Mouse (Mus musculus): ENCODE results near the gene Akap4. TPM values are rescaled to one million over a fixed set of nuclear protein-coding genes. Genes with fewer than 3 reads are reported as not detected.

Gene Akap4
- total and polyA plus RNA-seq, 3 experiments = not detected

- no peaks in the 10 kb centered on the region for H3K36me3 ChIP-seq (ENCODE audit: control insufficient read depth in 1 of 2, insufficient read depth in 2 of 2, low read length in 2 of 2)
- H3K9ac ChIP-seq (ENCODE audit: control insufficient read depth, low read depth, low read length, poor library complexity, severe bottlenecking) = no peak overlapping the region
- H3K4me1 ChIP-seq (ENCODE audit: control insufficient read depth in 1 of 2, insufficient read depth in 2 of 2, low read length in 2 of 2) = no peaks in the 10 kb centered on the region
- no peak for TF ChIP-seq CHD2 (IDR thresholded peaks at IDR 0.05; ENCODE audit: low read length)
- no peak for TF ChIP-seq USF2 (IDR thresholded peaks at IDR 0.05; ENCODE audit: borderline replicate concordance in 1 of 2, insufficient read depth in 1 of 2, low read depth in 1 of 2, low read length in 2 of 2)
- TF ChIP-seq E2F4 (IDR thresholded peaks at IDR 0.05; ENCODE audit: borderline replicate concordance, low read depth, low read length) = no peak
- no peak for TF ChIP-seq TBP (IDR thresholded peaks at IDR 0.05; ENCODE audit: low read depth, low read length)
- no peak for TF ChIP-seq ZC3H11A (IDR thresholded peaks at IDR 0.05; ENCODE audit: low read depth, low read length)
- TF ChIP-seq SMC3 (IDR thresholded peaks at IDR 0.05; ENCODE audit: low read depth, low read length) = no peak
- TF ChIP-seq ZMIZ1 (IDR thresholded peaks at IDR 0.05; ENCODE audit: low read depth, low read length) = no peak
- TF ChIP-seq MAFK (IDR thresholded peaks at IDR 0.05; ENCODE audit: borderline replicate concordance, low read depth, low read length) = no peak
- no peak overlapping the region for H3K4me3 ChIP-seq (ENCODE audit: control insufficient read depth in 1 of 2, insufficient read depth in 1 of 2, low read depth in 2 of 2, low read length in 2 of 2)
- no peaks in the 10 kb centered on the region for H3K27me3 ChIP-seq (ENCODE audit: control insufficient read depth in 1 of 2, insufficient read depth in 2 of 2, low read length in 2 of 2)
- no peak overlapping the region for H3K27ac ChIP-seq (ENCODE audit: control insufficient read depth, low read depth, low read length)
- H3K79me2 ChIP-seq (ENCODE audit: control insufficient read depth, insufficient read depth, low read length, poor library complexity) = no peaks in the 10 kb centered on the region
- DNase-seq (ENCODE audit: low read depth, low spot score) = no peak
- H3K9me3 ChIP-seq (replicated peaks; ENCODE audit: insufficient read depth, low read length) = no peaks in the 10 kb centered on the region
Observed at GRCm38 (mm10) chrX:7090323-7090722, 23.0 kb downstream of the Akap4 start.

GRCm38 (mm10) chrX:7102280-7102679 is 35.0 kb downstream of the Akap4 start:
- H3K36me3 ChIP-seq (ENCODE audit: control insufficient read depth in 1 of 2, insufficient read depth in 2 of 2, low read length in 2 of 2) = no peaks in the 10 kb centered on the region
- H3K4me1 ChIP-seq (ENCODE audit: control insufficient read depth in 1 of 2, insufficient read depth in 2 of 2, low read length in 2 of 2) = no peaks in the 10 kb centered on the region
- no peak overlapping the region for H3K27ac ChIP-seq (ENCODE audit: control insufficient read depth, low read depth, low read length)
- H3K9me3 ChIP-seq (replicated peaks; ENCODE audit: insufficient read depth, low read length) = no peaks in the 10 kb centered on the region
- H3K9ac ChIP-seq (ENCODE audit: control insufficient read depth, low read depth, low read length, poor library complexity, severe bottlenecking) = no peak overlapping the region
- H3K4me3 ChIP-seq (ENCODE audit: control insufficient read depth in 1 of 2, insufficient read depth in 1 of 2, low read depth in 2 of 2, low read length in 2 of 2) = no peak overlapping the region
- no peaks in the 10 kb centered on the region for H3K27me3 ChIP-seq (ENCODE audit: control insufficient read depth in 1 of 2, insufficient read depth in 2 of 2, low read length in 2 of 2)
- no peaks in the 10 kb centered on the region for H3K79me2 ChIP-seq (ENCODE audit: control insufficient read depth, insufficient read depth, low read length, poor library complexity)
- peak; percentile 4 for DNase-seq (ENCODE audit: low read depth, low spot score)
- TF ChIP-seq NELFE (IDR thresholded peaks at IDR 0.05; ENCODE audit: low read depth, low read length) (no peak), POLR2A (IDR thresholded peaks at IDR 0.05; ENCODE audit: control insufficient read depth in 1 of 2, insufficient read depth in 1 of 2, low read depth in 1 of 2, low read length in 2 of 2, poor library complexity in 1 of 2) (no peak), CTCF (IDR thresholded peaks at IDR 0.05 in 2 of 3, conservative IDR thresholded peaks at IDR 0.05 in 1 of 3; ENCODE audit: control insufficient read depth in 1 of 3, insufficient read depth in 1 of 3, low read depth in 2 of 3, low read length in 3 of 3, poor library complexity in 1 of 3, severe bottlenecking in 1 of 3) (no peak; a peak in 1 of 6 replicates), SMC3 (IDR thresholded peaks at IDR 0.05; ENCODE audit: low read depth, low read length) (no peak), UBTF (IDR thresholded peaks at IDR 0.05; ENCODE audit: borderline replicate concordance, insufficient read depth, low read depth, low read length) (no peak), MAX (IDR thresholded peaks at IDR 0.05; ENCODE audit: low read length) (no peak), CHD2 (IDR thresholded peaks at IDR 0.05; ENCODE audit: low read length) (no peak), USF1 (IDR thresholded peaks at IDR 0.05; ENCODE audit: low read depth, low read length) (no peak), ELF1 (IDR thresholded peaks at IDR 0.05; ENCODE audit: low read depth, low read length) (no peak), NRF1 (IDR thresholded peaks at IDR 0.05; ENCODE audit: insufficient read depth, low read depth, low read length, poor library complexity, severe bottlenecking) (no peak), RCOR1 (IDR thresholded peaks at IDR 0.05; ENCODE audit: low read depth, low read length) (no peak), MYC (IDR thresholded peaks at IDR 0.05; ENCODE audit: low read depth, low read length) (no peak), ZMIZ1 (IDR thresholded peaks at IDR 0.05; ENCODE audit: low read depth, low read length) (no peak), KAT2A (conservative IDR thresholded peaks at IDR 0.05; ENCODE audit: low read depth, low read length) (no peak)

Measured in MEL (cell line).